Mouse (Mus musculus): Measurements from ENCODE around the gene Exoc3l. TPM values are rescaled to one million over a fixed set of nuclear protein-coding genes. Genes with fewer than 3 reads are reported as not detected.

Exoc3l gene
- polyA plus RNA-seq, 1 experiment from 2014 or later = 8.0 TPM

DNA sequence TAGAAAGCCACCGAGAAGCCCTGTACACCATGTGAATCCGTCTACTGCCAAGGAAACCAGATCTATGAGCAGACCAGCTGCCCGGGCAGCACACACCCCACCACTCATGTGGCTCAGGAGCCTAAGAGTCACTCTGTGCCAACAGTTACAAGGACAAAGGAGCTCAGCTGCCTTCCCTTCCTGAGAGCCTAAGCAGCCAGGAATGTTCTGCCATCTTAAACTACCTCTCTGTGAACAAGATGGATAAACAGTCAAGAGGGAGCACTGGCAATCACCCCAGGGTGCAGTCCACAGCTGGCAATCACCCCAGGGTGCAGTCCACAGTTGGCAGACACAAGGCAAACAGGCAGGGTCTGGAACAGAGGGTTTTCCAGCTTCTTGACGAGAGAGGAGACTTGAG is 22.0 kb upstream of the Exoc3l start:
- no peak for ATAC-seq (ENCODE audit: low read depth)
- H3K4me1 ChIP-seq (ENCODE audit: control insufficient read depth, insufficient read depth, low read length) = no peaks in the 10 kb centered on the region
- H3K9me3 ChIP-seq (ENCODE audit: control insufficient read depth, low read length) = no peaks in the 10 kb centered on the region
- no peak overlapping the region for H3K27ac ChIP-seq (ENCODE audit: low read depth, low read length)
- no peak overlapping the region for H3K4me2 ChIP-seq (ENCODE audit: low read depth, low read length)
- no peaks in the 10 kb centered on the region for H3K27me3 ChIP-seq (ENCODE audit: control insufficient read depth, insufficient read depth, low read length)
- H3K4me3 ChIP-seq (ENCODE audit: low read depth, low read length) = no peak overlapping the region
- H3K9ac ChIP-seq (replicated peaks; ENCODE audit: low read depth, low read length) = no peak overlapping the region
- H3K36me3 ChIP-seq (ENCODE audit: control insufficient read depth, insufficient read depth, low read length) = peaks cover 28% of the 10 kb centered on the region; the same call in 1 of the 2 replicates
- WGBS = 92% methylated on average over 4 of the region's 4 CpGs

DNA sequence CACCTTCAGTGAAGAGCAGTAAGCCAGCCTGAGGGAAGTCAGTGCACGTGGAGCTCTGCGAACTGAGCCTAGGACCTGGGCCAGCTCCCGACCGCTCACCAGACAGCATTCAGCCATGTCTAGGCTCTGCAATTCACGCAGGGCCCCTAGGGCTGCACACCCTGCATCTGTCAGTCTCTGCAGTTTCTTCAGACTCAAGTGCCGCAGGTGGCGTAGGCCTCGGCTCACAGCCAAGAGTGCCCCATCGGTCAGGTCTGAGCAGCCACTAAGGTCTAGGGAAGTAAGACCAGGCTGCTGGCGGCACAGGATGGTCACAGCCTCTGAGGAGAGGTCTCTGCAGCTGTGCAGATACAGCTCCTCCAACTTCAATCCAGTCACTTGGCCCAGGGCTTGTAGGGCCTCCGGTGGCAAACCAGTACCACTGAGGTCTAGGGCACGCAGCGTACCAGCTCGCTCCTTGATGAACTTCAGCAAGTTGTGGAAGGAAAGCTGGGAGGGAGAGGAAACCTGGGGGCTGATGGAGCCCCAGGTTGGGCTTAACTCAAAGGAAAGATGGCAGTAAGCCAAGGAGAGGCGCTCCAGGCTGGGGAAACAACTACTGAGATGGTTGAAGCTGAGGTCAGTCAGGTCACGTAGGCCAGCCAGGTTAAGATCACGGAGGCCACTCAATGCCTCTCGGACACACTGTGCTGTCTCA is 19.3 kb upstream of the Exoc3l start:
- H3K9me3 ChIP-seq (ENCODE audit: control insufficient read depth, low read length) = no peaks in the 10 kb centered on the region
- H3K36me3 ChIP-seq (ENCODE audit: control insufficient read depth, insufficient read depth, low read length) = peaks cover 36% of the 10 kb centered on the region; the same call in 1 of the 2 replicates
- H3K27me3 ChIP-seq (ENCODE audit: control insufficient read depth, insufficient read depth, low read length) = no peaks in the 10 kb centered on the region
- no peak for ATAC-seq (ENCODE audit: low read depth)
- no peak overlapping the region for H3K27ac ChIP-seq (ENCODE audit: low read depth, low read length)
- WGBS = 92% methylated on average over 18 of the region's 18 CpGs
- H3K4me3 ChIP-seq (ENCODE audit: low read depth, low read length) = no peak overlapping the region
- no peak overlapping the region for H3K9ac ChIP-seq (replicated peaks; ENCODE audit: low read depth, low read length)
- H3K4me1 ChIP-seq (ENCODE audit: control insufficient read depth, insufficient read depth, low read length) = no peaks in the 10 kb centered on the region
- H3K4me2 ChIP-seq (ENCODE audit: low read depth, low read length) = no peak overlapping the region

DNA sequence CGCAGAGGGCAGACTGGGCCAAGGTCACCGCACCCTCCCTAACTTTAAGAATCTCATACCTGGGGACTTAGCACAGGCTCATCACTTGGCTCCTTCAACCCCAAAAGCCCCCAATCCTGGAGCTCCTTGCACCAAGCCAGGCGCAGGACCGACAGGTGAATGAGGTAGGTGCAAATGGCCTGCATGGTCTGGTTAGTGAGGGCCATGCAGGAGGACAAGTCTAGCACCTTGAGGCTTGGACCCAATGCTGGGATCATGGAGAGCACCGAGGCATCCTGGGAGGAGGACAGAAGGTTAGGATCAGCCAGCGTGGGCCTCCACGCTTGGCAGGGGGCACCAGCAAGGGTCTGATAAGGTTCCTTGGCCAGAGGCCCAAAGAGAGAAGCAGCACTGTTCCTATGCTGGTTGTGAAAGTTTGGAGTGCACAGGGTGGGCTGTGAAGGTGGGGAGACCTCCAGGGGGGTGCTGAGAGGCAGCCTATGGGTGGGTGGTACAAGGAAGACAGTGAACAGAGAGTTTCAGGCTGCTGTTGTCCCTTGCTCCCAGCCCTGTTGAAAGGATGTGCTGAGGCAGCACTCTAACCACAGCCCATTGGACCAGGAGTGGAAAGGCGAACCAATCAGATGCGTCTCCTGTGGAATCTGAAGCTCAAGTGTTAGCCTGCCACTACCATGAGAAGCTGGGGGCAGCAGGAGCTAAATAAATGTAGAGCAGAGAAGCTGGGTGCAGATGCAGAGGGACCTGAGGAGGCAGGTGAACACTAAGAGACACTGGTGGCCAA is 17.9 kb upstream of the Exoc3l start:
- Histone ChIP-seq H3K36me3 (ENCODE audit: control insufficient read depth, insufficient read depth, low read length) (peaks cover 36% of the 10 kb centered on the region; the same call in 1 of the 2 replicates), H3K4me3 (ENCODE audit: low read depth, low read length) (no peak overlapping the region), H3K9ac (replicated peaks; ENCODE audit: low read depth, low read length) (no peak overlapping the region), H3K9me3 (ENCODE audit: control insufficient read depth, low read length) (no peaks in the 10 kb centered on the region), H3K4me2 (ENCODE audit: low read depth, low read length) (no peak overlapping the region), H3K27ac (ENCODE audit: low read depth, low read length) (no peak overlapping the region), H3K4me1 (ENCODE audit: control insufficient read depth, insufficient read depth, low read length) (no peaks in the 10 kb centered on the region), H3K27me3 (ENCODE audit: control insufficient read depth, insufficient read depth, low read length) (no peaks in the 10 kb centered on the region)
- no peak; the same call in 1 of the 2 replicates for ATAC-seq (ENCODE audit: low read depth)
- 80% methylated on average over 9 of the region's 9 CpGs for WGBS

DNA sequence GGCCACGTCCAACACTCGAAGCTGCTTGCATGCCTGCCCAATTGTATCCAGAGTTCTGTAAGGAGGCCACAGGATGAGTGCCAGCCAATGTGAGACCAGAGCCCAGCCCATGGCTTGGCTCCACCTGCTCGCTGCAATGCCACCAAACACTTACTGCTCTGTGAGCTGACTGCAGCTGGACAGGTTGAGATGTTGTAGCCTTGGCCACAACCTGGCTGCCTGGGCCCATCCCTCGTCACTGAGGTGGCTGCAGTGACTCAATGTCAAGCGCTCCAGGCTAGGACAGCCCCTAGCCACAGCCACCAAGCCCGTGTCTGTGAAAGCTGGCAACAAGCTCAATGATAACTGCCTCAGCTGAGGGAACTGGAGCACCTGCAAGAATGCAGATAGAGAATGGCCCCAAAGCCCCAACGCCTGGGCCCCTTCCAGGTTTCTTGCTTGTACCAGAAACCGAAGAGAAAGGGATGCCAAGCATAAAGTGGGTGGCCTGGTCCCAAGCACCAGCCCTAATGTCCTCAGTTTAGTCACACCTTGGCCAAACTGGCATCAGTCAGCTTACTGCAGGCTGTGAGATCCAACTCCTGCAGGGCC is 17.1 kb upstream of the Exoc3l start:
- Histone ChIP-seq H3K36me3 (ENCODE audit: control insufficient read depth, insufficient read depth, low read length) (peaks cover 37% of the 10 kb centered on the region), H3K9me3 (ENCODE audit: control insufficient read depth, low read length) (no peaks in the 10 kb centered on the region), H3K4me1 (ENCODE audit: control insufficient read depth, insufficient read depth, low read length) (no peaks in the 10 kb centered on the region), H3K27me3 (ENCODE audit: control insufficient read depth, insufficient read depth, low read length) (no peaks in the 10 kb centered on the region), H3K4me2 (ENCODE audit: low read depth, low read length) (no peak overlapping the region), H3K9ac (replicated peaks; ENCODE audit: low read depth, low read length) (no peak overlapping the region), H3K27ac (ENCODE audit: low read depth, low read length) (no peak overlapping the region), H3K4me3 (ENCODE audit: low read depth, low read length) (no peak overlapping the region)
- WGBS = 90% methylated on average over 8 of the region's 8 CpGs
- no peak for ATAC-seq (ENCODE audit: low read depth)

DNA sequence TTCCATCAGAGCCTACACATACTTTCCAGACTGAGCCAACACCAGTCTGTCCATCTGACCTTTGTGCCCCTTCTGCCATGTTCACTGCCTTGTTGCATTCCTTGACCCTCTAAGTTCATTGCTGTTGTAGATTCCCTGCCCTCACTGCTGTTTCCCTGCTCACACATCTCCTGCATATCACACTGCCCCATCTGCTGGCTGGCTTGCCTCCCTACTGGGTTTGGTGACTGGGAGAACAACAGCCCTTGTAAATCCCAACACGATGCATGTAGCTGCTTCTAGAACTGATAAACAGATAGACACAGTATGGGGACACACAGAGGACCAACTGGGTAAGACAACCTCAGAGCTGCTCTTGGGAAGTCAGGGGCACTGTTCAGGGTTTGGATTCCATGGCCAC is 15.8 kb upstream of the Exoc3l start:
- H3K27ac ChIP-seq (ENCODE audit: low read depth, low read length) = no peak overlapping the region
- peaks cover 37% of the 10 kb centered on the region for H3K36me3 ChIP-seq (ENCODE audit: control insufficient read depth, insufficient read depth, low read length)
- H3K9ac ChIP-seq (replicated peaks; ENCODE audit: low read depth, low read length) = no peak overlapping the region

DNA sequence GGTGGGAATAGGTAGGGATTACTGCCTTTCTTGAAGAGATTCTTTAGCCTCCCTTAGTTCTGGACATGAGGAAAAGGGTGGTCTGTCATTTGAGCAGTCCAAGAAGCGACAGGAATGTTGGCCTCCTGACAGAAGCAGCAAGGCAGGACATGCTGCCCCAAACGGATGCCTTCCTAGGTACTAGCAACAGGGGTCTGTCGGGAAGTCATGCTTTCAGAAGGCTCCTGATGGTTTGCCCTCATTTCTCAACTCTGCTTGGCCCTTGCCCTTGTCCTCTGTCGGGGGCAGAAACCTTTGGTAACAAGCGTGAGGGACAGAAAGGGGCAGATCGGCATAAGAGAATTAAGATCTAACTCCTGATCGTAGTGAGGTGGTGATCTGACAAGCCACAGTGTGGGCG is 14.2 kb upstream of the Exoc3l start:
- ATAC-seq (ENCODE audit: low read depth) = no peak
- Histone ChIP-seq H3K9me3 (ENCODE audit: control insufficient read depth, low read length) (no peaks in the 10 kb centered on the region), H3K27ac (ENCODE audit: low read depth, low read length) (no peak overlapping the region), H3K27me3 (ENCODE audit: control insufficient read depth, insufficient read depth, low read length) (no peaks in the 10 kb centered on the region), H3K4me1 (ENCODE audit: control insufficient read depth, insufficient read depth, low read length) (peaks cover 8% of the 10 kb centered on the region; the same call in 1 of the 2 replicates), H3K36me3 (ENCODE audit: control insufficient read depth, insufficient read depth, low read length) (peaks cover 30% of the 10 kb centered on the region), H3K9ac (replicated peaks; ENCODE audit: low read depth, low read length) (no peak overlapping the region), H3K4me3 (ENCODE audit: low read depth, low read length) (no peak overlapping the region), H3K4me2 (ENCODE audit: low read depth, low read length) (no peak overlapping the region)
- WGBS = 92% methylated on average over 8 of the region's 8 CpGs

More for the DNA sequence above, 15.8 kb upstream of the Exoc3l start:
- Histone ChIP-seq H3K4me2 (ENCODE audit: low read depth, low read length) (no peak overlapping the region), H3K4me3 (ENCODE audit: low read depth, low read length) (no peak overlapping the region), H3K27me3 (ENCODE audit: control insufficient read depth, insufficient read depth, low read length) (no peaks in the 10 kb centered on the region), H3K9me3 (ENCODE audit: control insufficient read depth, low read length) (no peaks in the 10 kb centered on the region), H3K4me1 (ENCODE audit: control insufficient read depth, insufficient read depth, low read length) (no peaks in the 10 kb centered on the region)
- no peak for ATAC-seq (ENCODE audit: low read depth)
- 90% methylated on average over 1 of the region's 1 CpGs for WGBS

DNA sequence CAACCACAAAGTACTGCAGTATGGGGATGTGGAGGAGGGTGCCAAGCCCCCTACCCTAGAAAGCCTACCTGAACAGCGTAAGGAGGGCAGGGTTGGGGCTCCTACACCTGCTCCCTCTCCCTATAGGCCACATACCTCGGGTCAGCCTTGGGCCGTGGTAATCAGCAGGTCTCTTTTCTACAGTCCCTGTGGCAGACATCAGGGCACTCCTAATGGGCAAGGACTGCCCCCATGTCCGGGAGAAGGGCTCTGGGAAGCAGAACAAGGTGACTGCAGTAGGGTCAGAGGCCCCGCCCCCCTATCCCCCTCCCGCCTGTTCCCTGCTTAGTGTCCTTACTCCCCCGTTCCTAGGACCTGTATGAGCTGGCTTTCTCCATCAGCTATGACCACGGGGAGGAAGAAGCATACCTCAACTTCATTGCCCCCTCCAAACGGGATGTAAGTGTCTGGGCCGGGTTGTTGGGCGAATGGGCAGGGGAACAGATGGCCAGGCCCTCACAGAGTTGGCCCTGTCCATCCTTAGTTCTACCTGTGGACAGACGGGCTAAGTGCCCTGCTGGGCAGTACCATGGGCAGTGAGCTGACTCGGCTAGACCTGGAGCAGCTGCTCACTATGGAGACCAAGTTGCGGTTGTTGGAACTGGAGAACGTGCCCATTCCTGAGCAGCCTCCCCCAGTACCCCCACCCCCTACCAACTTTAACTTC is 13.4 kb upstream of the Exoc3l start:
- Histone ChIP-seq H3K4me1 (ENCODE audit: control insufficient read depth, insufficient read depth, low read length) (peaks cover 12% of the 10 kb centered on the region; the same call in 1 of the 2 replicates), H3K4me3 (ENCODE audit: low read depth, low read length) (no peak overlapping the region), H3K4me2 (ENCODE audit: low read depth, low read length) (no peak overlapping the region), H3K9me3 (ENCODE audit: control insufficient read depth, low read length) (no peaks in the 10 kb centered on the region), H3K36me3 (ENCODE audit: control insufficient read depth, insufficient read depth, low read length) (peaks cover 24% of the 10 kb centered on the region), H3K9ac (replicated peaks; ENCODE audit: low read depth, low read length) (no peak overlapping the region), H3K27me3 (ENCODE audit: control insufficient read depth, insufficient read depth, low read length) (no peaks in the 10 kb centered on the region), H3K27ac (ENCODE audit: low read depth, low read length) (no peak overlapping the region)
- ATAC-seq (ENCODE audit: low read depth) = no peak
- WGBS = 81% methylated on average over 15 of the region's 15 CpGs

DNA sequence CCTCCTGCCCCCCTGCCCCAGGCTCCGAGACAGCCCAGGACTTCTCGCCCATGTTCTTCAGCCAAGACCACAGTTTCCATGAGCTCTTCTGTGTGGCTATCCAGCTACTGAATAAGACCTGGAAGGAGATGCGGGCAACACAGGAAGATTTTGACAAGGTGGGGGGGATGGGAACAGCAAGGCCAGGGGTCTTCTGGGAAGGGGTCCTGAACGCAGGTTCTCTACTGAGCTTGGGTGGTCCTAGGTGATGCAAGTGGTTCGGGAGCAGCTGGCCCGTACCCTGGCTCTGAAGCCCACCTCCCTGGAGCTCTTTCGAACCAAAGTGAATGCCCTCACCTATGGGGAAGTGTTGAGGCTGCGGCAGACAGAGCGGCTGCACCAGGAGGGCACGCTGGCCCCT is 12.5 kb upstream of the Exoc3l start:
- H3K36me3 ChIP-seq (ENCODE audit: control insufficient read depth, insufficient read depth, low read length) = peaks cover 22% of the 10 kb centered on the region

More for the DNA sequence above, 12.5 kb upstream of the Exoc3l start:
- ATAC-seq (ENCODE audit: low read depth) = no peak
- WGBS = 95% methylated on average over 10 of the region's 10 CpGs
- no peaks in the 10 kb centered on the region for H3K9me3 ChIP-seq (ENCODE audit: control insufficient read depth, low read length)
- no peak overlapping the region for H3K9ac ChIP-seq (replicated peaks; ENCODE audit: low read depth, low read length)
- no peaks in the 10 kb centered on the region for H3K27me3 ChIP-seq (ENCODE audit: control insufficient read depth, insufficient read depth, low read length)
- no peak overlapping the region for H3K4me2 ChIP-seq (ENCODE audit: low read depth, low read length)
- no peak overlapping the region for H3K27ac ChIP-seq (ENCODE audit: low read depth, low read length)
- H3K4me3 ChIP-seq (ENCODE audit: low read depth, low read length) = no peak overlapping the region
- peaks cover 12% of the 10 kb centered on the region; the same call in 1 of the 2 replicates for H3K4me1 ChIP-seq (ENCODE audit: control insufficient read depth, insufficient read depth, low read length)
